Mouse (Mus musculus) spleen, postnatal 36 days (tissue): ENCODE measurements at regions not wholly inside any gene's neighbourhood (a gene's known extent, or its start where the extent isn't known, plus 50 kb on each side); places are given as distances from the start of the nearest gene placed in this dataset.

Source experiments
- DNase-seq, 2 experiments: peaks; one replicate each; pipeline ENCODE4 v3.0.0; 2022; ENCODE audit warnings: low spot score in 2 of 2, mixed read lengths in 1 of 2

- DNase-seq = no peak
These were observed 62.1 kb upstream of the Pfn2 start for GRCm38 (mm10) chr3:57910020-57910419.

GRCm38 (mm10) chr3:57911831-57912596 is 64.1 kb upstream of the Pfn2 start:
- no peak for DNase-seq

GRCm38 (mm10) chr3:57912650-57913343 is 64.9 kb upstream of the Pfn2 start:
- DNase-seq = no peak

- peak; percentile 3 to 4 for DNase-seq
These were observed 66.8 kb upstream of the Pfn2 start for GRCm38 (mm10) chr3:57914687-57915086.

GRCm38 (mm10) chr3:57918913-57919312 is 71.0 kb upstream of the Pfn2 start:
- DNase-seq = no peak

GRCm38 (mm10) chr3:57919390-57920089 is 71.7 kb upstream of the Pfn2 start:
- DNase-seq = no peak

- no peak for DNase-seq
These were observed 72.2 kb upstream of the Pfn2 start for GRCm38 (mm10) chr3:57920090-57920432.

GRCm38 (mm10) chr3:57921071-57921882 is 73.4 kb upstream of the Pfn2 start:
- DNase-seq = no peak

GRCm38 (mm10) chr3:57923061-57923460 is 75.2 kb upstream of the Pfn2 start:
- no peak for DNase-seq

- no peak for DNase-seq
These were observed 85.0 kb upstream of the Pfn2 start for GRCm38 (mm10) chr3:57932657-57933539.

- DNase-seq = no peak
These were observed 87.2 kb upstream of the Pfn2 start for GRCm38 (mm10) chr3:57935042-57935610.

GRCm38 (mm10) chr3:57940504-57941381 is 92.9 kb upstream of the Pfn2 start:
- DNase-seq = no peak

- no peak for DNase-seq
These were observed 96.8 kb upstream of the Pfn2 start for GRCm38 (mm10) chr3:57944698-57945097.

GRCm38 (mm10) chr3:57945765-57946164 is 97.9 kb upstream of the Pfn2 start:
- DNase-seq = no peak

- DNase-seq = no peak
These were observed 99.5 kb upstream of the Pfn2 start for GRCm38 (mm10) chr3:57947331-57947730.

GRCm38 (mm10) chr3:57948720-57949119 is 100.8 kb upstream of the Pfn2 start:
- no peak for DNase-seq

- DNase-seq = no peak
These were observed 102.8 kb upstream of the Pfn2 start for GRCm38 (mm10) chr3:57950431-57951331.

GRCm38 (mm10) chr3:57951438-57951837 is 103.6 kb upstream of the Pfn2 start:
- DNase-seq = no peak
